Mouse (Mus musculus) stomach, embryonic 14.5 days (tissue): Measurements from ENCODE around the gene Tns2. TPM values are rescaled to one million over a fixed set of nuclear protein-coding genes. Genes with fewer than 3 reads are reported as not detected.

ENCODE experiments used
- ATAC-seq: fragments of 200-750 bp; cut with Nextera tagmentation; 2 replicates; pipeline ENCODE4 v1.8.0; 2017; ENCODE audit warnings: low read depth, moderate TSS enrichment; ENCODE audit not compliant: insufficient number of reproducible peaks, insufficient read depth, low FRiP score
- H3K27ac ChIP-seq: fragments of 300-500 bp; sonication (generic); 2 replicates; pipeline ENCODE4 v1.5.1; 2014; ENCODE audit warnings: mild to moderate bottlenecking, low read length, moderate library complexity, mixed read lengths
- H3K27me3 ChIP-seq: fragments of 300-500 bp; sonication (generic); 2 replicates; pipeline ENCODE4 v1.6.1; 2014; ENCODE audit warnings: low read length, control low read depth, mixed read lengths; ENCODE audit not compliant: control insufficient read depth, insufficient read depth
- H3K36me3 ChIP-seq: fragments of 300-500 bp; sonication (generic); 2 replicates; pipeline ENCODE4 v1.6.1; 2014; ENCODE audit warnings: mild to moderate bottlenecking, control low read depth, low read length, moderate library complexity, mixed read lengths; ENCODE audit not compliant: control insufficient read depth, insufficient read depth
- H3K4me1 ChIP-seq: fragments of 300-500 bp; sonication (generic); 2 replicates; pipeline ENCODE4 v1.6.1; 2014; ENCODE audit warnings: low read length, control low read depth, mixed read lengths; ENCODE audit not compliant: control insufficient read depth, insufficient read depth
- H3K4me2 ChIP-seq: fragments of 300-500 bp; sonication (generic); replicated peaks from 2 replicates; pipeline ENCODE4 v1.6.1; 2014; ENCODE audit warnings: low read depth, low read length, control low read depth
- H3K4me3 ChIP-seq: fragments of 300-500 bp; sonication (generic); 2 replicates; pipeline ENCODE4 v1.5.1; 2014; ENCODE audit warnings: low read depth, low read length, control low read depth
- H3K9ac ChIP-seq: fragments of 300-500 bp; sonication (generic); replicated peaks from 2 replicates; pipeline ENCODE4 v1.6.1; 2014; ENCODE audit warnings: low read depth, mild to moderate bottlenecking, control low read depth, low read length, moderate library complexity, mixed read lengths
- H3K9me3 ChIP-seq: fragments of 300-500 bp; sonication (generic); 2 replicates; pipeline ENCODE4 v1.6.1; 2016; ENCODE audit warnings: low read depth, low read length, control low read depth; ENCODE audit not compliant: control insufficient read depth
- WGBS: fragments of 180-500 bp; shearing (Covaris S2); extraction: QIAGEN DNeasy Blood & Tissue Kit; methylation state at CpG from one replicate; pipeline ENCODE4 v1.1.7; 2014; 5-methylcytosine and 5-hydroxymethylcytosine counted together
- polyA plus RNA-seq: library from polyadenylated mRNA; unstranded; fragments of >200 nt; fragmentation: Nextera tagmentation; extraction: Ambion mirVana; gene quantifications from 2 replicates; pipeline ENCODE4 v1.2.1, GENCODE M21; 2014

The Tns2 gene
- 42.6 and 48.5 TPM in 2 replicates for polyA plus RNA-seq

- WGBS: 1% methylated on average over 60 of the region's 82 CpGs
- H3K27me3 ChIP-seq: no peaks in the 10 kb centered on the region
- H3K27ac ChIP-seq: peak within 1 kb of the TSS; percentile 99
- peak within 1 kb of the TSS; percentile 84 for H3K4me2 ChIP-seq
- peak within 1 kb of the TSS; percentile 65 for H3K9ac ChIP-seq
- peaks cover 25% of the 10 kb centered on the region; the same call in 1 of the 2 replicates for H3K36me3 ChIP-seq
- no peaks in the 10 kb centered on the region for H3K9me3 ChIP-seq
- ATAC-seq: peak; percentile 59
- peaks cover 60% of the 10 kb centered on the region for H3K4me1 ChIP-seq
- peak within 1 kb of the TSS; percentile 61 for H3K4me3 ChIP-seq
Observed at GRCm38 (mm10) chr15:102100161-102100981, at the start of gene Tns2. Tns2 (plus strand) TSS chr15:102100413.

GRCm38 (mm10) chr15:102051920-102052683 lies 48.1 kb upstream of the Tns2 start:
- Histone ChIP-seq H3K27ac (peak overlapping the region; percentile 69), H3K9ac (peak overlapping the region; percentile 21; the same call in 1 of the 2 replicates), H3K27me3 (no peaks in the 10 kb centered on the region), H3K4me1 (0 out of 2 replicates have a peak, but pooled peaks cover 3% of the 10 kb centered on the region), H3K4me3 (peak overlapping the region; percentile 36), H3K4me2 (peak overlapping the region; percentile 69), H3K9me3 (no peaks in the 10 kb centered on the region), H3K36me3 (no peaks in the 10 kb centered on the region)
- ATAC-seq: peak; percentile 83
- 1% methylated on average over 27 of the region's 33 CpGs for WGBS

GRCm38 (mm10) chr15:102056495-102057174 lies 43.6 kb upstream of the Tns2 start:
- H3K4me2 ChIP-seq: no peak overlapping the region
- H3K36me3 ChIP-seq: no peaks in the 10 kb centered on the region
- H3K27ac ChIP-seq: no peak overlapping the region
- no peak for ATAC-seq
- WGBS: 84% methylated on average over 15 of the region's 15 CpGs
- no peak overlapping the region for H3K9ac ChIP-seq
- no peaks in the 10 kb centered on the region for H3K27me3 ChIP-seq
- 0 out of 2 replicates have a peak, but pooled peaks cover 3% of the 10 kb centered on the region for H3K4me1 ChIP-seq
- H3K9me3 ChIP-seq: no peaks in the 10 kb centered on the region
- H3K4me3 ChIP-seq: no peak overlapping the region

GRCm38 (mm10) chr15:102065661-102066325 lies 34.4 kb upstream of the Tns2 start:
- H3K36me3 ChIP-seq: no peaks in the 10 kb centered on the region
- H3K4me3 ChIP-seq: no peak overlapping the region
- no peak overlapping the region for H3K4me2 ChIP-seq
- H3K27ac ChIP-seq: no peak overlapping the region
- H3K27me3 ChIP-seq: no peaks in the 10 kb centered on the region
- peaks cover 10% of the 10 kb centered on the region for H3K4me1 ChIP-seq
- WGBS: 4% methylated on average over 20 of the region's 20 CpGs
- H3K9me3 ChIP-seq: no peaks in the 10 kb centered on the region
- no peak overlapping the region for H3K9ac ChIP-seq
- peak; percentile 62; the same call in 1 of the 2 replicates for ATAC-seq

DNA sequence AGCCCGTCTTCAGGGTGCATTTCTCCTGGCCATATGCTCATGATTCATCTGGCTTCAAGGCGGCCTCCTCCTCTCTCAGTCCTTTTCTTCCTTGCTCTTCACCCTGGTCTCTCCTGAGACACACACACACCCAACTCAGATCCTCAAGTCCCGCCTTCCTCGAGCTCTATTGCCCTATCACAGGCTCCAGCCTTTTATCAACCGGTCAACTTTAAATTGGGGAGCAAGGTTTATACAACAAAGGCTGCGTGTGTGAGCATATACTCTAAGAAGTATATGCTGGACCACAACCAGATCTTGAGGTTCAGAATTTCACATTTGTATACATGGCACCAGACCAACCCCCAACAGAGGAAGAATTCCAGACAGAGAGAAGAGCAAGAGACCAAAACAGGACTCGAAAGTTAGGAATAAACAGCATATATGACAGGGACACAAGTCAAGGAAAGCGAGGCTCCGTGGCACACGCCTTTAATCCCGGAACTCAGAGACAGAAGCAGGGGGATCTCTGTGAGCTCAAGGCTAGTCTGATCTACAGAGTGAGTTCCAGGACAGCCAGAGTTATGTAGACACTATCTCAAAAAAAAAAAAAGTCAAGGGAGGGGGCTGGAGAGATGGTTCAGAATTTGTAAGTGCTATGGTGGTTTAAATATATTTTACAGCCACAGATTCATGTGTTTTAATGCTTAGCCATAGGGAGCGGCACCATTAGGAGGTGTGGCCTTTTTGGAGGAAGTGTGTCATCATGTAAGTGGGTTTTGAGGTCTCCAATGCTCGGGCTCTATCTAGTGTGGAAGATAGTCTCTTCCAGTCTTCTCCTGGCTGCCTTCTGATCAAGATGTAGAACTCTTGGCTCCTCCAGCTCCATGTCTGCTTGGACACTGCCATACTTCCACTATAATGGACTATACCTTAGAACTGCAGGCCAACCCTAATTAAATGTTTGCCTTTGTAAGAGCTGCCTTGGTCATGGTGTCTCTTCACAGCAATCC lies 29.4 kb upstream of the Tns2 start:
- H3K9ac ChIP-seq: no peak overlapping the region
- H3K36me3 ChIP-seq: no peaks in the 10 kb centered on the region
- H3K4me1 ChIP-seq: peaks cover 11% of the 10 kb centered on the region; the same call in 1 of the 2 replicates
- H3K27me3 ChIP-seq: no peaks in the 10 kb centered on the region
- no peaks in the 10 kb centered on the region for H3K9me3 ChIP-seq
- no peak for ATAC-seq
- H3K4me3 ChIP-seq: no peak overlapping the region
- no peak overlapping the region for H3K27ac ChIP-seq
- H3K4me2 ChIP-seq: no peak overlapping the region
- WGBS: 67% methylated on average over 13 of the region's 13 CpGs

GRCm38 (mm10) chr15:102072963-102073558 lies 27.2 kb upstream of the Tns2 start:
- WGBS: 14% methylated on average over 6 of the region's 6 CpGs
- Histone ChIP-seq H3K27me3 (no peaks in the 10 kb centered on the region), H3K4me3 (peak overlapping the region; percentile 97), H3K9me3 (no peaks in the 10 kb centered on the region), H3K4me2 (peak overlapping the region; percentile 43), H3K36me3 (no peaks in the 10 kb centered on the region), H3K4me1 (peaks cover 16% of the 10 kb centered on the region; the same call in 1 of the 2 replicates), H3K27ac (no peak overlapping the region), H3K9ac (no peak overlapping the region; the same call in 1 of the 2 replicates)
- peak; percentile 9; the same call in 1 of the 2 replicates for ATAC-seq

DNA sequence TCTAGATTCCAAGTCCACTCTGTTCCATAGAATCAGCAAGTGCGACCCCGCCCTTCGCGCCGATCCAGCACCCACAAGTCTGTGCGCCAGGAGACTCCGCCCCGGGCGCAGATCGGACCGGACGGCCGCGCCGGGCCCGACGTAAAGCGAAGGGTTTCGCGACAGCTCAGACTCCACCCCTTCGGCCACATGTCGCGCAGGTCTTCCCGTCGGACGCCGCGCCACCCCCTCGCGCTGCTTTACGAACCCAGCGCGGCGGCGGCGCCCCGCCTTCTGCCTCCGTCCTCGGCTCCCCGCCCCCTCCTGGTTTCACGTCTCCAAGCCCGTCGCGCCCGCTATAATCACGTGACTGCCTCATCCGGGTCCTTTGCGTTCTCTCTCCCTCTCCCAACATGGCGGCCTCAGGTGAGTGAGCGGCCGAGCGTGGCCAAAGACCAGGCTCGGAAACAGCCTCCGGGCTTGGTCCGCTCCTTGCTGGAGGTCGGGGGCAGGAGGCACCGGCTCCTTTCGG lies 26.6 kb upstream of the Tns2 start, which contains the start of gene Eif4b:
Gene Eif4b (plus strand): TSS at position 215 of the 511 bp plus-strand sequence.
- H3K9ac ChIP-seq: peak within 1 kb of the TSS; percentile 93
- peak within 1 kb of the TSS; percentile 63 for H3K4me2 ChIP-seq
- ATAC-seq: peak; percentile 95
- H3K36me3 ChIP-seq: no peaks in the 10 kb centered on the region
- WGBS: under 1% methylated on average over 58 of the region's 58 CpGs
- H3K27me3 ChIP-seq: no peaks in the 10 kb centered on the region
- peak within 1 kb of the TSS; percentile 96 for H3K27ac ChIP-seq
- no peaks in the 10 kb centered on the region for H3K9me3 ChIP-seq
- peaks cover 16% of the 10 kb centered on the region; the same call in 1 of the 2 replicates for H3K4me1 ChIP-seq
- H3K4me3 ChIP-seq: peak within 1 kb of the TSS; percentile 97
